Mouse (Mus musculus) gastrocnemius, adult 18-20 months (tissue): ENCODE data around the gene AW822073. TPM values are rescaled to one million over a fixed set of nuclear protein-coding genes. Genes with fewer than 3 reads are reported as not detected.
"Not testable (repeated sequence)": the region's sequence is repeated elsewhere in the genome, so short reads cannot be mapped to it uniquely, and the experiment has no call there.

Experiments used
- DNase-seq: peaks from one replicate; pipeline ENCODE4 v3.0.0; 2021; ENCODE audit warnings: low spot score
- long read RNA-seq, 2 experiments: library from polyadenylated mRNA; stranded (forward); transcript quantifications; one replicate each; pipeline ENCODE4 v2.0.0; 2021
- total RNA-seq, 2 experiments: library from RNA; stranded (reverse); gene quantifications; 2 replicates each; pipeline ENCODE4 v1.2.3; 2021

Gene AW822073
- not detected for total RNA-seq
- long read RNA-seq, experiment 1: 0 reads
- long read RNA-seq, experiment 2: 0 reads

DNA sequence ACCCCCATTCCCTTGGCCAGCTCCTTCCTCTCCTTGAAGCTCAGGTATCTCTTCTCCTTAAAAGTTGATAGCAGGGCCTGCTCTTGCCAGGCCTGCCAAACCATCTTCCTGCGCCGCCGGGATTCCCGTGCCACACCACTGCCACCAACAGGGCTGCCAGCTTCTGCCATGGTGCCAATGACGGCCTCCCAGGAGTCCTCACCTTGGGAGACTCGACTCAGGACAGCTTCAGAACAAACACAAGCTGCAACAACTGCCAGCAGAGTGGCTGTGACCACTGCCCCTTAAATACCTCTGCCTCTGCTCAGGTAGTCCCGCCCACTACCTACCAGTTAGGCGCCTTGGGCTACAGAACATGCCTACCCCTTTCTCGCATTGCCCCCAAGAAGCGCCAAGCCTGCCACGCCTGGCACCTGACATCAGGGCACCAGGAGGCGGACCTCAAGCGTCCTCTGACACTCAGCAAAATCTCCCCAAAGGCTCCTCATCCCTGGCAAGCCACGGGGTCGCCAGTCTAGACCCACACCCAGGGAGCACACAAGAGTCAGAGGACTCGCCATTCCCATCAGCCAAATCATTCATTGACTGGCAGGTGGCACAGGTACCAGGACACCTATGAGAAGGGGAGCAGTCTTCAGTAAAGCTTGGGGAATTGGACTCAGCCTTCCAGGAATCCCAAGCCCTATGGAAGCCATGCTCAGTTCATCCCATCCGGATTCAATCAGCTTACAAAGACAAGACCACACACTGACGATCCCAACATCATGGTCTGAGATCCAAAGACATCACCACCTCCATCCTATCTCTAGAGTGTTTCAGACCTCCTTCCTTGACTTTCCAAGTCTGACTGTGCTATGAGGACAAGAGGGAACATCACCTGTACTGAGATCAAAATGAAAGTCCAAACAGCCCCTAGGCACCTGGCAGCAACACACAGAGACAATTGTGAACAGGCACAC, at the start of gene AW822073:
Gene AW822073 (minus strand): TSS at position 104 of the 959 bp plus-strand sequence.
- DNase-seq: not testable (repeated sequence)

DNA sequence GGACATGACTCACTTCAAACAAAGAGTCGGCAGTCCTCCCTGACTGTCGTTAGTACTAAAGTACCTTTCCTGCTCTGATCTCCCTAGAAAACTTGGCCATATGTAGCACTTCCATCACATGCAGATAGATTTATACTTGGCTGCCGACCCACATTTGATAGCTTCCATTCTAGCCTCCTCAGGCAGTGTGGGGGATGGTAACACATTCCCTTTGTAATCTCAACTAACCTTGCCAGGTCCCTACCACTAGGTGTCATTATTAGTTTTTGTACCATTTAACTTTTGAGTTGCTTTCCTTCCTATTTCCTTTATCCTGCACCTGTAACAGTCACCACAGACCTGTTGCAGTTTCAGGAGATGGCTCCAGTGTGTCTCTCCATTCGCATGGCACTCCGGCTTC, 33.7 kb upstream of the AW822073 start:
- DNase-seq: no peak

DNA sequence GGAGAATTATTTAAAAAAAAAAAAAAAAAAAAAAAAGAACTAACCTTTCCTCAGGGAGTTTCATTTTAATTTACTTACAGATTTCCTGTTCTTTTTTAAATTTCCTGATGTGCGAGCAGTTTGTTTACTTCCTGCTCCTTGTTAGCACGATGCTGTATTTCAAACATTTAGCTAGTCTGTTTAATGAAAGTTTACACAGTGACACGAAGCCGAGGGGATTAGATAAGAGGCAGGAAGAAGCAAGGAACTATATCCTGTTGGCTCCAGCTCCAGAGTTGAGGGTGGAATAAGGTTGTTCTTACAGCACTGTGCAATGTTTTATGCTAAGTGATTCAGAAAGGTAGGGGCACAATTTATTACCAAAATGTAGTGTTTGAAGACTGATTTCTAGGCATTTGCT, 31.2 kb upstream of the AW822073 start:
- no peak for DNase-seq

DNA sequence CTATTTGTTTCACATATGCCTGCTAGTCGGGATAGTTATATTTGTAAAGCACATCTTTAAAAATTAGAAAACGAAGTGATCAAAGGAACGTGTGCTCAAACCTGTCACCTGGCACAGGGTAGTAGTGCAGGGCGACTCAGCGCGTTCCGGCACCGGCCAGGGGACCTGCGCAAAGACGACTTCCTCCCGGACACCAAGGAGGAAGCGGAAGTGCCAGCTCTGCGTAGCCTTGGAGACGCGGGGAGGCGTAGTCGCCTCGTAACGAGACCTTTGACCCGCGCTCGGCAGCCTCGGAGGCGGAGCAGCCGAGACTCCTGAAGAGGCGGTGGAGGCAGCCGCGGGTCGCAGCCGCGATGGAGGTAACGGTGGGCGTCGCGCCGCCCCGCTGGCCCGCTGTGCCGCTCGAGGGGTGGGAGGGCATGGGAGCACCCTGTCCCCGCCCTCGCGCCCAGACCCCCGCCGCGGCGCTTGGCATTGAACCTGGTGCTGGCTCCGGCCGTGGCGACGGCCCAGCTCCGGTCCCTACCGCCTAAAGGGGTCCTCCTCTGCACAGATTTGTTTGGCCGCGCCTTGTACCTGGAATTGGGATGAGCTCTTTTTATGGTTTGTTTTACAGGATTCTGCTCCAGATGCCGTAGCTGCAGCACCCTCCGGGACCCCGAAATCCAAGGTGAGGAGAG, 30.6 kb upstream of the AW822073 start, which contains the start of gene Gcc2:
Gene Gcc2 (plus strand): TSS at position 285 of the 680 bp plus-strand sequence.
- peak; percentile 95 for DNase-seq

DNA sequence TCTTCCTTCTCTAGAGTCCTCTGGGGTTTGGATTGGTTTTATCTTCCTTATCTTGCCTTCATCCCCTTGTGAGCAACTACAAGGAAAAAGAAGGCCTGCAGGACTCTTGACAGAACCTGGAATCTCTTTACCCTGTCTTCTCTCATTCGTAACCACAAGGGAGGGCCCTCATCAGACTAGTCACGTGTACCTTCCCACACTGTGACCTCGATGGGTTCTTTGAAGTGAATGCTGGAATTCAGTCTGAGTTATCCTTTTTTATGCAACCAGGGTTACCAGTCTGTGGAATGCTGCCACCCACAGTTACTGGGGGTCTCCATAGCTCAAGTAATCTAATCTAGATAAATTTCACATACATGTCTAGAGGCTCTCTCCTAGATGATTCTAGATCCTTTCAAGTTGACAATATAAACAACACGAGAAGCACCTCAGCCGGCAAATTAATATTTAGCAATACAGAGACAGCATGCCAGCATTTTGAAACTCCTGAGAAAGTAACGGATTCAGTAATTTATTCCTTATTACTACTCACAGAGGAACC, 30.0 kb upstream of the AW822073 start:
- no peak for DNase-seq

DNA sequence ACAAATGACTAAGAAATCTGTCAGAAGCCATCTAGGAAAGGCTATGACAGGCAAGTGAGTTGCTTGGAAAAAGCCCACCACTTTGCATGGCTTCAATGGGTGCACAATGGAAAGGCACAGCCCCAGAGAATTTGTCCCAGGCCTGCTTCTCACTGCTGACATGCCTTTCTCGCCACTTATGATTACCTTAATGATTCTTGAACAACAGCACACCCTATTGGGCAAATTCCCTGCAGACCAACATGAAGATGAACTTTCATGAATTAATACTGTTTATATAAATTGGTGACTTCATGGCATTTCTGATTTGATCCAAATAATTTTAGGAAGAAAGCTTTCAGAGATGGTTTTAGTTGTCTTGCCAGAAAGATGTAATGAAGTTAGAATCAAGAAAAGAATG, 24.8 kb upstream of the AW822073 start:
- no peak for DNase-seq

DNA sequence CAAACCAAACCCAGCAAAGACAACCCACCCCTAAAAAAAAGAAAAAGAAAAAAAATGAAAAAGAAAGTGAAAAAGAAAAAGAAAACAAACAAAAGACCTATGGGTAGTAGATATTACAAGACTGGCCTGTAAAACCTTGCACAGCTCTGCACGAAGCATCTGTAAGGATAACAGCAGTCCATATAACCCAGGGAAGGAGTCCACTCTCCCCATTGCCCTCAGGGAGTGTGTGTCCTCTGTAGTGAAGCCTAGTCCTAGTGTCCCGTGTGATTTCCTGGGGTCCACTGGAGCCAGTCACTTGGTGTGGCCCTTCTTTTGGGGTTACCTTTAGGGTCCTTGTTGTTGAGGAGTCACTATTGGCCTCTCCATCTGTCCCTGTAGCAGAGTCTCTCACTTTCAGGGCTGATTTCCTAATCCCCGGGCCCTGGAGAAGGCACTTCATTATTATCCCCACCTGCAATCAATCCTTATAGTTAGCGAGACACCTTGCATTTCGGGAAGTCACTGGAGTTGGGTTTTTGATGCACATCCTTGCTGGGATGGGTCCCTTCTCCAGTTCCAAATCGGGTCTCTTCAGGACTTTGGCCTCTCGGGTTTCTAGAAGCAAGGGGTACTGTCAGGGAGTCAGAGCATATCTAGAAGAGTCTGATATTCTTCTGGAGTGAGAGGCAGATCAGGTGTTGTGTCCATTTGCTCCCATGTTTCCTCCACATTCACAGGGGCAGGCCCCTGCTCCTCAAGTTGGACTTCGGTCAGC, 14.4 kb upstream of the AW822073 start:
- peak; percentile 70 for DNase-seq

DNA sequence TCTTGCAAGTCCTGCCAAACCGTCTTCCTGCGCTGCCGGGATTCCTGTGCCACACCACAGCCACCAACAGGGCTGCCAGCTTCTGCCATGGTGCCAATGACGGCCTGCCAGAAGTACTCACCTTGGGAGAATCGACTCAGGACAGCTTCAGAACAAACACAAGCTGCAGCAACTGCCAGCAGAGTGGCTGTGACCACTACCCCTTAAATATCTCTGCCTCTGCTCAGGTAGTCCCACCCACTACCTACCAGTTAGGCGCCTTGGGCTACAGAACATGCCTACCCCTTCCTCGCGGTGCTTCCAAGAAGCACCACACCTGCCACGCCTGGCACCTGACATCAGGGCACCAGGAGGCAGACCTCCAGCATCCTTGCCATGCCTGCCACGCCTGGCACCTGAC, 11.9 kb upstream of the AW822073 start, which contains the start of gene Gm4981:
Gene Gm4981 (minus strand): TSS at position 89 of the 400 bp plus-strand sequence.
- DNase-seq: no peak

DNA sequence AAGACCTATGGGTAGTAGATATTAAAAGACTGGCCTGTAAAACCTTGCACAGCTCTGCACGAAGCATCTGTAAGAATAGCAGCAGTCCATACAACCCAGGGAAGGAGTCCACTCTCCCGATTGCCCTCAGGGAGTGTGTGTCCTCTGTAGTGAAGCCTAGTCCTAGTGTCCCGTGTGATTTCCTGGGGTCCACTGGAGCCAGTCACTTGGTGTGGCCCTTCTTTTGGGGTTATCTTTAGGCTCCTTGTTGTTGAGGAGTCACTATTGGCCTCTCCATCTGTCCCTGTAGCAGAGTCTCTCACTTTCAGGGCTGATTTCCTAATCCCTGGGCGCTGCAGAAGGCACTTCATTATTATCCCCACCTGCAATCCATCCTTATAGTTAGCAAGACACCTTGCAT, 10.3 kb upstream of the AW822073 start:
- not testable (repeated sequence) for DNase-seq

DNA sequence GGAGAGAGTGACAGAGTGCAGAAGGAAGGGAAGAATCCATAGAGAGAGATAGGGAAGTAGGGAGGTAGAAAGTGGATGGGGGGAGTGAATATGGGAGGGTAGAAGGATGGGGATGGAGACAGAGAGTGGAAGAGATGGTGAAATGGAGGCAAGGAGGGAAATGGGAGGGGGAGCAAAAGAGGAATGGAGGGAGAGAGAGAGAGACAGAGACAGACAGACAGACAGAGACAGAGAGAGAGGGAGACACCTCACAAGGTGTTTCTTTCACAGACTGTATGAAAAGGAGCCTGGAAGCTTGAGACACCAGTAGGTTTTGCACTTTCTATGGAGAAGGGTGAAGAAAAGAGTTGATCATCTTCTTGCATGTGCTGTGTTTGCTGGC, 9.0 kb upstream of the AW822073 start:
- DNase-seq: not testable (repeated sequence)

DNA sequence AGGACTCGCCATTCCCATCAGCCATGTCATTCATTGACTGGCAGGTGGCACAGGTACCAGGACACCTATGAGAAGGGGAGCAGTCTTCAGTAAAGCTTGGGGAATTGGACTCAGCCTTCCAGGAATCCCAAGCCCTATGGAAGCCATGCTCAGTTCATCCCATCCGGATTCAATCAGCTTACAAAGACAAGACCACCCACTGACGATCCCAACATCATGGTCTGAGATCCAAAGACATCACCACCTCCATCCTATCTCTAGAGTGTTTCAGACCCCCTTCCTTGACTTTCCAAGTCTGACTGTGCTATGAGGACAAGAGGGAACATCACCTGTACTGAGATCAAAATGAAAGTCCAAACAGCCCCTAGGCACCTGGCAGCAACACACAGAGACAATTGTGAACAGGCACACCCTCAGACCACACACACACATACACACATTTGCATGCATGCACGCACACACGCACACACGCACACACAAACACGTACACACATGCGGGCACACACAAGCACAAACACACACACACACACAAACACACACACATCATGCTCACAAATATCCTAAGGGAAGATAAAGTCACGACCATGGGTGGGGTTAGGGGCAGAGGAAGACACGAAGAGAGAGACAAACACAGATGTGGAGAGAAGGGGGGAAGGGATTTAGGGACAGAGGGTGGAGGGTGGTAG, 8.5 kb upstream of the AW822073 start:
- not testable (repeated sequence) for DNase-seq

DNA sequence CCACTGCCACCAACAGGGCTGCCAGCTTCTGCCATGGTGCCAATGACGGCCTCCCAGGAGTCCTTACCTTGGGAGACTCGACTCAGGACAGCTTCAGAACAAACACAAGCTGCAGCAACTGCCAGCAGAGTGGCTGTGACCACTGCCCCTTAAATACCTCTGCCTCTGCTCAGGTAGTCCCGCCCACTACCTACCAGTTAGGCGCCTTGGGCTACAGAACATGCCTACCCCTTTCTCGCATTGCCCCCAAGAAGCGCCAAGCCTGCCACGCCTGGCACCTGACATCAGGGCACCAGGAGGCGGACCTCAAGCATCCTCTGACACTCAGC, 7.9 kb upstream of the AW822073 start, which contains the start of gene Duxf3:
Gene Duxf3 (minus strand): TSS at position 35 of the 329 bp plus-strand sequence.
- DNase-seq: not testable (repeated sequence)

DNA sequence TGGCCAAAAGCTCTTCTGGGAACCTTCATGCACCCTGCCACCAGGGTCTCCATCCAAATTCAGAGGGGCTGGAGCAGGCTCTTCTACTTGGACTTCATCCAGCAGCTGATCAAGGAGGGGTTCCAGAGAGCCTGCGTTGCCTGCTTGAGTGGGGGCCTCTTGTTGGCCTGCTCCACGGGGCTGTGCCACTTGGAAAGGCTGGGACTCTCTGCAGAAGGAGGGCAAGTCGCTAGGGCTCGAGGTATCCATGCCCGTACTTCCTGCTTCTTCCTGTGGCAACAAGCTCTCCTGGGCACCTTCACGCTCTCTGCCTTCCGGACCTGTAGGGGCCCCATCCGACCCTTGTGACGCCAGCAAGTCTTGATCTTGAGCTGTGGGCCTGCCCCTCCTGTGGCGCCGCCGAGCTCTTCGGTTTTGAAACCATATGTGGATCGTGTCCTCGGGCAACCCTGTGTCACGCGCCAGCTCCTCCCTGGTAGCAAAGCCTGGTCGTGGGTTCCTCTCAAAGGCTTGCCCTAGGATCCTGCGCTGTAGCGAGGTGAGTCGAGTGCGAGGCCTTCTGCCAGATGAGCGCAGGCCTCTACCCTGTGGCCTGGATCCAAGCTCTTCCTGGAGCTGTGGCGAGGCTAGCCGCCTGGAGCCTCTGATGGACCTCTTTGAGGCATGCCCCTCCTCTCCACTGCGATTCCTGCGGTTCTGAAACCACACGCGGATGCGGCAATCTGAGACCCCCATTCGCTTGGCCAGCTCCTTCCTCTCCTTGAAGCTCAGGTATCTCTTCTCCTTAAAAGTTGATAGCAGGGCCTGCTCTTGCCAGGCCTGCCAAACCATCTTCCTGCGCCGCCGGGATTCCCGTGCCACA, 7.3 kb upstream of the AW822073 start:
- peak; percentile 85 for DNase-seq

DNA sequence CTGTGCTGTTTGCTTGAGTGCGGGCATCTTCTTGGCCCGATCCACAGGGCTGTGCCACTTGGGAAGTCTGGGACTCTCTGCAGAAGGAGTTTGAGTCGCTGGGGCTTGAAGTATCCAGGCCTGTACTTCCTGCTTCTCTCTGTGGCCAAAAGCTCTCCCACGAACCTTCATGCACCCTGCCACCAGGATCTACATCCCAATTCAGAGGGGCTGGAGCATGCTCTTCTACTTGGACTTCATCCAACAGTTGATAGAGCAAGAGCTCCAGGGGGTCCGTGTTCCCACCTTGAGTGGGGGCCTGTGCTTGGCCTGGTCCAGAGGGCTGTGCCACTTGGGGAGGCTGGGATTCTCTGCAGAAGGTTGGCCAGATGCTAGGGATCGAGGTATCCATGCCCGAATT, 6.4 kb upstream of the AW822073 start:
- peak; percentile 66 for DNase-seq

DNA sequence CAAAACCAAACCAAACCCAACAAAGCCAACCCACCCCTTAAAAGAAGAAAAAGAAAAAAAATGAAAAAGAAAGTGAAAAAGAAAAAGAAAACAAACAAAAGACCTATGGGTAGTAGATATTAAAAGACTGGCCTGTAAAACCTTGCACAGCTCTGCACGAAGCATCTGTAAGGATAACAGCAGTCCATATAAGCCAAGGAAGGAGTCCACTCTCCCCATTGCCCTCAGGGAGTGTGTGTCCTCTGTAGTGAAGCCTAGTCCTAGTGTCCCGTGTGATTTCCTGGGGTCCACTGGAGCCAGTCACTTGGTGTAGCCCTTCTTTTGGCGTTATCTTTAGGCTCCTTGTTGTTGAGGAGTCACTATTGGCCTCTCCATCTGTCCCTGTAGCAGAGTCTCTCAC, 5.3 kb upstream of the AW822073 start:
- DNase-seq: not testable (repeated sequence)

DNA sequence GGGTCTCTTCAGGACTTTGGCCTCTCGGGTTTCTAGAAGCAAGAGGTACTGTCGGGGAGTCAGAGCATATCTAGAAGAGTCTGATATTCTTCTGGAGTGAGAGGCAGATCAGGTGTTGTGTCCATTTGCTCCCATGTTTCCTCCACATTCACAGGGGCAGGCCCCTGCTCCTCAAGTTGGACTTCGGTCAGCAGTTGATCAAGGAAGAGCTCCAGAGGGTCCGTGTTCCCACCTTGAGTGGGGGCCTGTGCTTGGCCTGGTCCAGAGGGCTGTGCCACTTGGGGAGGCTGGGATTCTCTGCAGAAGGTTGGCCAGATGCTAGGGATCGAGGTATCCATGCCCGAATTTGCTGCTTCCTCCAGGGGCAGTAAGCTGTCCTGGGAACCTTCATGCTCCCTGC, 3.1 kb upstream of the AW822073 start:
- not testable (repeated sequence) for DNase-seq

DNA sequence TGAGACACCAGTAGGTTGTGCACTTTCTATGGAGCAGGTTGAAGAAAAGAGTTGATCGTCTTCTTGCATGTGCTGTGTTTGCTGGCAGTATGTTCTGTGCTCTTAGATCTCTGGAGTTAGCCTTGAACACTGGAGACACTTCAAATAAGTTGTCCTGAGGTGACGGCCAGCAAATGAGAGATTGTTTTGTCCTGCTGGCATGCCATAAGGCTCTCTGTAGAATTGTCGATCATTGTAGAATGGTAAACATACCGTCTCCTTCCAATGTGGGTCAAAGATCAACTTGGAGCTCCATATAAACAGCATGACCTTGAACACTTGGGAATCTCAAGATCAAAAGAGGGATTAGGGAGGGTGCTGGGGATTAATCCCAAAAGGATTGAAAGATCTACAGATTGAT, 1.6 kb upstream of the AW822073 start:
- DNase-seq: not testable (repeated sequence)

DNA sequence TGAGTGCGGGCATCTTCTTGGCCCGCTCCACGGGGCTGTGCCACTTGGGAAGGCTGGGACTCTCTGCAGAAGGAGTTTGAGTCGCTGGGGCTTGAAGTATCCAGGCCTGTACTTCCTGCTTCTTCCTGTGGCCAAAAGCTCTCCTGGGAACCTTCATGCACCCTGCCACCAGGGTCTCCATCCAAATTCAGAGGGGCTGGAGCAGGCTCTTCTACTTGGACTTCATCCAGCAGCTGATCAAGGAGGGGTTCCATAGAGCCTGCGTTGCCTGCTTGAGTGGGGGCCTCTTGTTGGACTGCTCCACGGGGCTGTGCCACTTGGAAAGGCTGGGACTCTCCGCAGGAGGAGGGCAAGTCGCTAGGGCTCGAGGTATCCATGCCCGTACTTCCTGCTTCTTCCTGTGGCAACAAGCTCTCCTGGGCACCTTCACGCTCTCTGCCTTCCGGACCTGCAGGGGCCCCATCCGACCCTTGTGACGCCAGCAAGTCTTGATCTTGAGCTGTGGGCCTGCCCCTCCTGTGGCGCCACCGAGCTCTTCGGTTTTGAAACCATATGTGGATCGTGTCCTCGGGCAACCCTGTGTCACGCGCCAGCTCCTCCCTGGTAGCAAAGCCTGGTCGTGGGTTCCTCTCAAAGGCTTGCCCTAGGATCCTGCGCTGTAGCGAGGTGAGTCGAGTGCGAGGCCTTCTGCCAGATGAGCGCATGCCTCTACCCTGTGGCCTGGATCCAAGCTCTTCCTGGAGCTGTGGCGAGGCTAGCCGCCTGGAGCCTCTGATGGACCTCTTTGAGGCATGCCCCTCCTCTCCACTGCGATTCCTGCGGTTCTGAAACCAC, 541 bp downstream of the AW822073 start:
- DNase-seq: peak; percentile 75

DNA sequence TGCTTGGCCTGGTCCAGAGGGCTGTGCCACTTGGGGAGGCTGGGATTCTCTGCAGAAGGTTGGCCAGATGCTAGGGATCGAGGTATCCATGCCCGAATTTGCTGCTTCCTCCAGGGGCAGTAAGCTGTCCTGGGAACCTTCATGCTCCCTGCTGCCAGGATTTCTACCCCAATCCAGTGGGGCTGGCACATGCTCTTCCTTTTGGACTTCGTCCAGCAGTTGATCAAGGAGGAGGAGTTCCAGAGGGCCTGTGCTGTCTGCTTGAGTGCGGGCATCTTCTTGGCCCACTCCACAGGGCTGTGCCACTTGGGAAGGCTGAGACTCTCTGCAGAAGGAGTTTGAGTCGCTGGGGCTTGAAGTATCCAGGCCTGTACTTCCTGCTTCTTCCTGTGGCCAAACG, 1.6 kb downstream of the AW822073 start:
- DNase-seq: not testable (repeated sequence)
